Mouse (Mus musculus) heart, postnatal 0 days (tissue): Measurements from ENCODE around the gene Lrrc72.

Experiments used
- CTCF ChIP-seq: IDR thresholded peaks from 2 replicates; pipeline ENCODE4 v1.5.1; 2016; ENCODE audit warnings: antibody characterized with exemption, control low read depth, low read depth
- EP300 ChIP-seq: IDR thresholded peaks from 2 replicates; pipeline ENCODE4 v1.6.1; 2016; ENCODE audit warnings: antibody characterized with exemption, low read depth

DNA sequence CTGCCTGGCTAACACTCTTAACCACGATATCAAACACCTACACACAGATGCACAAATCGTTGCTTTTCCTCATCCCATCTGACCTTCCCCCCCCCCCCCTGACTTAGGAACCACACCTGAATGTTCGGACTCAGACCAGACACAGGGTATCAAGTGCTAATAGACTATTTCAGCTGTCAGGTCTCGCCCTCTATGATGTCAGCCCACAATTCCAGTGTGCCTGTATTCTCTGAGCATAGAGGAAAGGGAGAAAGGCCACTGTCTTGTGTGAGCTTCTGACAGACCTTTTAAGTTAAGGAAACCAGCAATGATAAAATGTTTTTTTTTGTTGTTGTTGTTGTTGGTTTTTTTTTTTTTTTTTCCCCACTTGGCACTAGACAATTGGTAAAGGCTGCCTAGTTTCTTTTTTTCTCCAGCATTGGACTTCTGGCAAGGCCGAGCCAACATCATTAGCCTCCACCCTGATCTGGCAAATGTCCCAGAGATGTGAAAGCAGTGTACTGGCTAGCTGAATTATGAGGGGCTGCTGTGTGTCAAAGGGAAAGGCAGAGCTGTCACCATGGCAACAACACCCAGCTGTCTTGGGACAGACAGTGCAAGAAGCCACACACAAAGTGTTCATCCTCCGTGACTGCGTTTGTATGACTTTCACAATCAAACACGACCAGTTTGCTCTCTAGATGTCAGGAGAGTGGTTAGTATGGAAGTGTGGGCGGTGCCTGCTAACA, 46.0 kb downstream of the Lrrc72 start:
- TF ChIP-seq CTCF = no peak
- TF ChIP-seq EP300 = no peak
